Mouse (Mus musculus) thymus, adult 2 months (tissue): ENCODE results near the gene Nktr.

ENCODE experiments used
- CTCF ChIP-seq: fragments of 200-500 bp; IDR thresholded peaks from 2 replicates; pipeline ENCODE4 v1.5.1; 2012; ENCODE audit warnings: mild to moderate bottlenecking, control low read depth, low read length, moderate library complexity, borderline replicate concordance; ENCODE audit not compliant: control insufficient read depth, poor library complexity, insufficient read depth; ENCODE audit errors: extremely low read depth
- POLR2A ChIP-seq: fragments of 200-500 bp; IDR thresholded peaks from 2 replicates; pipeline ENCODE4 v1.6.1; 2012; ENCODE audit warnings: mild to moderate bottlenecking, low read length, control low read depth, moderate library complexity; ENCODE audit not compliant: control insufficient read depth, poor library complexity, insufficient read depth; ENCODE audit errors: extremely low read depth

DNA sequence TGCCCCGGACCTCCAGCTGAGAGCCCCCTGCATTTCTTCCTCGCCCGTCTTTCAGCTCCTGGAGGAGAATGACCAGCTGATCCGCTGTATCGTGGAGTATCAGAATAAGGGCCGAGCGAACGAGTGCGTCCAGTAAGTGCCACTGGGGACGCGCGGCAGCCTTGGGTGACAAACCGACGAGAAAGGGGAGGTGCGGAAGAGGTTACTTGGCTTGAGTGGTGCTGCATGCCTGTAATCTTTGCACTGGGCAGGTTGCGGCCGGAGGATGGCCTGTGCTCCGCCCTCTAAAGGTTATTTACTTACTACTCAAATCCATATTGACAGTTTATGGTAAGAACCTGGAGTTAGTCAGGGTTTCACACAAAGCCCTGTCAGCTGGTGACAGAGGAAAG is 8.4 kb upstream of the Nktr start:
- no peak for TF ChIP-seq POLR2A
- no peak for TF ChIP-seq CTCF
